Mouse (Mus musculus) NIH3T3 (cell line): ENCODE measurements around the gene Sirt7.
"Not testable (repeated sequence)": the region's sequence is repeated elsewhere in the genome, so short reads cannot be mapped to it uniquely, and the experiment has no call there.

ENCODE experiments used
- DNase-seq: peaks from one replicate; pipeline ENCODE4 v3.0.0-alpha.2; 2012; ENCODE audit warnings: low read depth

Sirt7 gene

DNA sequence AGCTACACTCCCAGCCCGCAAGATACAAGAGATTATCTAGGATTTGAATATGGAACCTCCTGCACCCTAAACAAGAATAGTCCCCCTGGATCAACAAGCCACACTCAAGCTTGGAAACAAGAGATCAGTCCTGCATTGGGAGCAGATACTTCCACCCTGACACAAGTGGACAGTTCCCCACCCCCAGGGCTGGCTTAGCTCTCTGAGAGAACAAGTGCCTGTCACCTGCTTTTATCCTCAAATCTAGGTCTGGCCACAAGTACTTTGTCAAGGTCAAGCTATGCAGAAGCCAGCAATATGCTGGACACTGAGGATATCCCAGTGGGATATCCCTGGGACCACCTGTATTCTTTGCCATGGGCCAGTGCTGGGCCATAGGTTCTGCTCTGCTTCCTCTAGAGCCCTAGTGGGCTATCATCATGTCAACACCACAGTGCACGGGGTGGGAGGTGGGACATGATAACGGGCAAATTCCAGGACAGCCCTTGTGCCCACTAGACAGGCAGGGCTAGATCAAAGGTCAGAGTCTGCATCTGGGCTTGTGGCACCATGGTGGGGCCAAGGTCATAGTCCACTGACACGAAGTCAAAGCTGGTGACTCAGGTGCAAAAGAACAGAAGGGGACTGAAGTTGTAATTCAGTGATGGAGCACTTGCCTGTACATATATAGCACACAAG lies 8.3 kb downstream of the Sirt7 start:
- DNase-seq = no peak

DNA sequence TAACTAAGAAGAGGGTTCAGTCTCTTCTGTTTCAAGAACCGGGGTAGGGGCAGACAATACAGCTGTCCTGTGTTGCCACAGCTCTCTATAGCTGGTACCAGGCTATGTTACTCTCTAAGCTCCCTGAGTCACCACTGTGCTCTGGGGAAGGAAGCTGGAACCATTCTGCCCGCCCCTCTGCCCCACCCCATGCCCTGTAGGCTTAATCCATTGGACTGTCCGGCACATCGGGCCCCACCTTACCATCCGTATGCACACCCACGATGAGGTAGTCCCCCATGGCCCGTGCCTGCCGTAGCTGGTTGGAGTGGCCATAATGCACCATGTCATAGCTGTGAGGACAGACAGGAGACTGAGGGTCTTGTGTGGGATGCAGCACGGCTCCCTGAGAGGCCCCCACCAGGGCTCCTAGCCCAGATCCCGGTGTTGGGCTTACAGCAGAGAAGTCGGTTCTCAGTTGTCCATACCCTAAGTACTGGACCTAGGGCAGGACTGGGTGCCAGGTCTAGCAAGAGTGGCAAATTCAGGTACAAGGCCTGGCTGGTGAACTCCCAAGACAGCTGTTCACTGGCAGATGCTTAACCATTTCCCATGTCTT lies 9.3 kb downstream of the Sirt7 start:
- DNase-seq = no peak

DNA sequence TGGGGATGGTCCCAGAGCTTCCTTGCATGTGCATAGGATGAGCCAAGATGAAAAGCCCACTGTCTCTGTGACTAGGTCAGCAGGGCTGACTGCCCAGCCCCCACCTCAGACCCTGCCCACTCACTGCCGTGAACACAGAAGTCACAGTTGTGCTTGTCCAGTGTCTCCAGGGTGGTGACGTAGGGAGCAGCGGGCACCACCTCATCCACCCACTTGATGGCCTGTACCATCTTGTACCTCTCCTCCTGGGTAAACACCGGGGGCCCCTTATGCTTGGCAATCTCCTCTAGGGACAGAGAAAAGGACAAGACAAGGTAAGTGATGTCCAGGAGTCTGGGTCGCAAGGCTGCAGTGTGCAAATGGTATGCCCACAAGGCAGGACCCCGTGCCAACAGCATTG lies 9.9 kb downstream of the Sirt7 start:
- no peak for DNase-seq

DNA sequence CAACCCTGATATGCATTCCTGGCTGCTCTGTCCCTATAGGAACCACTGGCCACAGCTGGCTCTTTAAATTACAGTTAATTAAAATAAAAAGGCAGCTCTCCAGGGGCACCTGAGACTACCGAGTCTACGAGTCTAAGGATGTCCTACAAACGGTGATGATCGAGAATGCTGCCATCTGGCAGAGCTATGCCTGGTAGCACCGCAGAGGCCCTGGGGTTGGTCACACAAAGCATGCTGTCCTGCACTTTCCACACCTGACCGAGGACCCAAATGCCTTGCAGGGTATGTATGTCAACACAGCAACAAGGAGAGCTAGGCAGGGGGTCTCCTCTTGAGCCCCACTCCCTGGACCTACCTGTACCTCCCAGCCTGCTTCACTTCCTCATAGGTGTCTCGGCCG lies 11.1 kb downstream of the Sirt7 start:
- no peak for DNase-seq

DNA sequence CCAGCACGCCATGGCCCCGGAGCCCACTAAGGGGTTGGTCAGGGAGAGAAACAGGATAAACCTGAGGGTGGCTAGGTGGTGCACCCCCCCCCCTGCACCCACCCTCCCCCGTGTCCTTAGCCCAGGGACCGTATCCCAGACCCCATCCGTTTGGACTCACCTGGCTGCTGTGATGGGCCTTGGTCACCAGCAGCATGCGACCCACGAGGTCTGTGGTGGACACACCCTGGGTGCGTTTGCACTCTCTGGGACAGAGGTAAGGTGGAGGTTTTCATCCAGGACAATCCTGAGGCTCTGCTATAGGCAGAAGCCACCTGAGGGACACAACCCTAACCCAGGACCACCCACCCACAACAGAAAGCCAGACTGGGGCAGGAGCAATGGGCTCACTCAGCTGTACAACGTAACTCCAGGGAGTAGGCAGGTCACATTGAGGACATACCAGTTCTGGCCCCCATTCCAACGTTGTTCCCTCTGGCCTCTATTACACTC lies 11.5 kb downstream of the Sirt7 start:
- no peak for DNase-seq

DNA sequence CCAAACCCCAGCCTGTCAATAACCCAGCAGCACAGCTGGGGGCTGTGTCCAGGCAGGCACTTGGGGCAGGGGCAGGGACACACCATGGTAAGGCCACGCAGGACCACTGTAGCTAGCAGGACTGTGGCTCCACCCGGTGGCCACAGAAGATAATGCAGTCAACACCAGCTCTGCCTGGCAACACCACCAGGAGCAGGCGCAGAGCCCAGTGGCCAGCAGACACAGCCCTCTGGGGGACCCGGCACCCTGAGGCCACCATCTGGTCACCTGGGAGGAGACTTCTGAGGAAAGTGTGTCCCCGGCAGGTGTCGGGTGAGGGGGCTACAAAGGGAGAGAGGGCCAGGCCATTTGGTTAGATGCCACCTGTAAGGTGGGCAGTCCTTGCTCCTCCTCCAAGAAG lies 12.3 kb downstream of the Sirt7 start:
- DNase-seq = peak; percentile 85

DNA sequence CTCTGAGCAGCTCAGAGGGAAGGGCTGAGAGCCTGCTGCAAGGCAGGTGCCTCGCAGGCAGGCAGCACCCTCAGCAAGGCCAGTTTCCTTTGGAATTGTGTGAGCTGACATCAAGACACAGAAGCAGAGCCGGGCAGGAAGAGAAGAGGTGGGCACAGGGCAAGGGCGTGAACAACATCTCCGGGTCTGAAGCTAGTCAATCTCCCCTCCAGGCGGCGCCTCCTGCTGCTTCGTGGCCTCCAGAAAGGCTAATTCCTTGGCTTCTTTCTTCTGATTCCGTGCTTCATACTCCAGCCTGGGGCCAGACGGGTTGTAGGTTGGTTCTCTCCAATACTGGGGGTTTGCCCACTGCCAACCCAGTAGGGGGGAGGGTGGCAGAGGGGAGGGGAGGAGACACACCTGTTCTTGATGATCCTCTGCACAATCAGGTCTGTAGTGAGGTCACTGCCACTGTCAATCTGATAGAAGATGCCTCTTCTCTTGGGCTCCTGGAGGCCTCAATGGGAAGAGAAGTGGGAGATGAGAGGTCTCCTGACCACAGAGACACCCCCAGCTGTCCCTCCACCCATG lies 14.5 kb downstream of the Sirt7 start:
- DNase-seq = no peak

DNA sequence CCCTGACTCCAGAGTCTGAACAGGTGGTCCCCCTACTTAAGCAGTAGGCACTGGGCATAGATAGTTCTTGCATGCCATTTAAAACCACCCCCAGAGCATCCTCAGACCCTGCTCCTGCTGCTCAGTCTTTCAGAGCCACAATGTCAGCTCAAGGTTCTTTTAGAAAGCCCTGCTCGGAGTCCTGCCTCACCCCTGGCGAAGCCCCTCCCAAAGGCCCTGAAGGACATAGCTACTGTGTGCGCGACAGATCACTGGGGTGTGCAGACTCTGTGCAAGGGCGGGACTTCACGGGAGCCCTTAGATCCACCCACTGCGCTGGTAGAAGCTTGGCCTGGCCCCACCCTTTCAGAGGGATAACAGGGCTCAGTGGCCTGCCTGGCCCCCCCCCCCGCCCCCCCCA lies 15.8 kb downstream of the Sirt7 start:
- no peak for DNase-seq

DNA sequence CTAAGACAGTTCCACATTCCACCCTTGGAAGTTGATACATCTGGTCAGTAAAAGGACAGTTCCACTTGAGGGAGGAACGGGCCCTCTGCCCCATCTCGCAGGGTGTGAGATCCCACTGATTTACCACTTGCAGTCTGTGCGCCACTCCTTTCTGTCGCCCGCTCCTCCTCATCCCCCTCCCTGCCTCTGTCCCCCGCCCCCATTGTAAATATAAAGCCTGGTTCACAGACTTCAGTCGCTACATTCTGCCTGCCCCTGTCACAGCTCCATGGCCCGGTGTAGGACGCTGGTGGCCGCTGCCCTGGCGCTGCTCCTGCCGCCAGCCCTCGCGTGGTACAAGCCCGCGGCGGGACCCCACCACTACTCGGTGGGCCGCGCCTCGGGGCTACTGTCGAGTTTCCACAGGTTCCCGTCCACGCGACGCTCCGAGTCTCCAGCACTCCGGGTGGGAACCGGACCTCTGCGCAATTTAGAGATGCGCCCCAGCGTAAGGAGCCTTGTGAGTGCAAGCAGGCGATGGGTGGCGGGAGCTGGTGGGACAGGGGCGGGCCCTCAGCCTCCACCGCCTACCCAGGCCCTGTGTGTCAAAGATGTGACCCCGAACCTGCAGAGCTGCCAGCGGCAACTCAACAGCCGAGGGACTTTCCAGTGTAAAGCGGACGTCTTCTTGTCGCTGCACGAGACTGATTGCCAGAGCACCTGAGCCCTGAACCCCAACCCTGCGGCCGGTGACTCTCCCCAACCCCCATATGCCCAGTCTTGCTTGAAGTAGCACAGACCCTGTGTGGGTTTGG lies 16.6 kb downstream of the Sirt7 start, which contains the start of gene Npb:
TSS of gene Npb (plus strand) at position 237 of the 794 bp plus-strand sequence.
- no peak for DNase-seq

DNA sequence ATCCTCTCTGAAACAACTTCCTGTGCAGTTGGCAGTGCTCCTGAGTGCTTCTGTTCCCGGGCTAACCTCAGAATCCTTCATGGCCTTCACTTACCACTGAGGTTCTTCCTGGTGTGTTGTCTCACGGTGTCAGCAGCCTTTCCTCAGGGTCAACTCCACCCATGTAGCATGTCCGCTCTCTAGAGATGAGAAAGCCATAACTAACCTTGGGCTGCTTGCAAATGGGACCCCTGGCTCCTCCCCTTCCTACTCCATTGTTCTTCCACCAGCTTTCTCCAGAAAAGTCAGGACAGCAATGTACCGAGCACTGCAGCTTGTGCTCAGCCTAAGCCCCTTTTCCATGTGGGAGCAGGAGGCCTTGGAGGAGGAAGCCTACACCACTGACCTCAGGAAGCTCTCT lies 18.3 kb downstream of the Sirt7 start:
- DNase-seq = no peak

DNA sequence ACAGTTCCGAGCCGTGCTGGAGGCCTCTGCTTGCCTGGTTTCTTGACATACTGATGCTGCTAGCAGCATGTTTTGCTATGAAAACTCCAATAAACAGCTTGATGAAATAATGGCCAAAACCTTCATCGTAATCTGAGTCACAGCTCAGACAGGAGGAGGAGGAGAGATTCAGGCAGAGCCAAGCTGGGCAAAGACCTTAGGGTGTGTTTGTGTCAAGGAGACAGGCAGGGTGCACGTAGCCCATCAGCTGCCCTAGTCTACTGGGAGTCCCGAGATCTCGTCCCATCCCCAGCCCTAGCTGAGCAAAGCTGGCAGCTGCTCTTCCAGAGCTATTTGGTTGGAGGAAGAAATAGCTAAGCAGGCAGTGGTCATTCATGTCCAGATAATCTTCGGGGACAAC lies 19.4 kb downstream of the Sirt7 start:
- DNase-seq = no peak

DNA sequence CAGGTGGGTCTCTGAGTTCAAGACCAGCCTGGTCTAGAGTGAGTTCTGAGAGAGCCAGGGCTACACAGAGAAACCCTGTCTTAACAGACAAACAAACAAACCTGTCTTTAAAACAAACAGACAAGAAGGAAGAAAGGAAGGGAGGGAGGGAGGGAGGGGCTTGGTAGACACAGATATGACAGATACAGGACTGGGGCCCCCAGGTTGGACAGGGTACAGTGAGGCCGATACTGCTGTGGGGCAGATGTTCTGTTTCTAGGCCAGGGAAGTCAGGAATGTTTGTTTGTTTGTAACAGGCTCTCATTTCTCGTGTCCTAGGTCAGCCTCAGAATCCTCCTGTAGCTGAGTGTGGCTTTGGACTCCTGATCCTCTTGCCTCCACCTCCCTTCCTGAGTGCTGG lies 21.5 kb downstream of the Sirt7 start:
- no peak for DNase-seq

DNA sequence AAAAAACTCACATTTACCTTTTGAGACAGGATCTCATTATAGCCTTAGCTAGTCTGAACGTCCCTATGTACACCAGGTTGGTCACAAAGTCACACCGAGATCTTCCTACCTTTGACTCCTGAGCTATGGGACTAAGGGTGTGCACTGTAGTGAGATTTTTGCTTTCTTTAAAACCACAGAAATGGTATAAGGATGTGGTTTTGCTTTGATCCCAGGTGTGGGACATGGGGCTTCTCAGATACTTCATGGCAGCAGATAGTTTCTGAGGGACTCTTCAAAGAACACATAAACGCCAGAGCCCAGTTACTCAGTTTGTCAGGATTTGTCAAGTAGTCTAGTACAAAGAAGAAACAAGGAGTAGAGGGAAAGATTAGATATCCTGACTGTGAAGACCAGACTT lies 24.3 kb downstream of the Sirt7 start:
- DNase-seq = no peak

DNA sequence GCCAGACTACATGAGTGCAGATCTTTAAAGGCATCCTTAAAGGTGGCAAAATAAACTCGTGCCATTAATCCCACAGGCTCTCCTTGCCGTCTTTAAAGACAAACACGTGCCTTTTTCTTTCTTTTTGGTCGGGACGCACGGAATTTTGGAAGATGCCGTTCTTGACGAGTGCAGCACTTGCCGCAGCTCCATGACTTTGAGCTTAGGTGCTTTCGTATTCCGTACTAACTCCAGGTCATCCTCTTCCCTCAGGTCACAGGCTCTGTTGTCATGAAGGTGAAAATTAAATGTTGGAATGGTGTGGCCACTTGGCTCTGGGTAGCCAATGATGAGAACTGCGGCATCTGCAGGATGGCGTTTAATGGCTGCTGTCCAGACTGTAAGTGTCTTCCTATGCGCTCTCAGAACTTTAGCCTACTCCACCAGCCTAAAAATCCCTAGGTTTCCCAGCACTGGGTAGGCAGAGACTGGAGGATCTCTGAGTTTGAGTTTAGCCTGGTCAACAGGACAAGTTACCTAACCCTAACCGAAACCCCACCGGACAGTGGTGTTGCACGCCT lies 26.0 kb downstream of the Sirt7 start:
- DNase-seq = no peak

DNA sequence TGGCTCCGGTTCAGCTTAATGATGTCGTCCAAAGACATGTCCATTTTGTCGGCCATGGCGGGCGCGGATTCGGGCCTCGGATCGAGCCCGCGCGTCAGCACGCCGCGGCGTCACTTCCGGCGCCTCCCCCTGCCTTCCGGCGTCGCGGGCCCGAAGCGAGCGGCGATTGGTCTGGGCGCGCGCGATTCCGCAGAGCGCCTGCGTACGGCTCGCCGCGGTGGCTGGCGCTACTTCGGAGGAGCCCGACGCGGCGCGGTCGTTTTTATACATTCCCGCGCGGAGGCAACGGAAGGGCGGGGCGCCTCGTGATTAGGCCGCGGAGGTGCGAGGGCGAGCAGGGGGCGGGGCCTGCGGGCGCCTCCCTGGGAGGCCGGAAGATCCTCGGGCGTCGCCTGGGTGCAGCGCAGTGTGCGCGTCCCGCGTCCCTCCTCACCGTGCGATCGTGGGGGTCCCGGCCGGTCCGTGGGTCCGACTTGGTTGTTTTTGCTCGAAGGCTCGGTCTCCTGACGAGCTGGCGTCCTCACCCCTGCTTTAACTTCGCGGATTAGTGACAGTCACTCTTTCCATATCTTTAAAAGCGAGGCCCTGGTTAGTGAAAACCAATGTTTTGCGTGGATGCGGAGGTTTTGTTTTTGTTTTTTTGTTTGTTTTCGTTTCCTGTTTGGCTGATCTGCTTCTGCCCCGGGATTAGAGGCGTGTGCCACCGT lies 26.6 kb downstream of the Sirt7 start, which contains the start of the genes Alyref and Anapc11:
TSS of gene Alyref (minus strand) at position 83 of the 707 bp plus-strand sequence.
TSS of gene Anapc11 (plus strand) at position 139 of the 707 bp plus-strand sequence.
- peak; percentile 98 for DNase-seq

DNA sequence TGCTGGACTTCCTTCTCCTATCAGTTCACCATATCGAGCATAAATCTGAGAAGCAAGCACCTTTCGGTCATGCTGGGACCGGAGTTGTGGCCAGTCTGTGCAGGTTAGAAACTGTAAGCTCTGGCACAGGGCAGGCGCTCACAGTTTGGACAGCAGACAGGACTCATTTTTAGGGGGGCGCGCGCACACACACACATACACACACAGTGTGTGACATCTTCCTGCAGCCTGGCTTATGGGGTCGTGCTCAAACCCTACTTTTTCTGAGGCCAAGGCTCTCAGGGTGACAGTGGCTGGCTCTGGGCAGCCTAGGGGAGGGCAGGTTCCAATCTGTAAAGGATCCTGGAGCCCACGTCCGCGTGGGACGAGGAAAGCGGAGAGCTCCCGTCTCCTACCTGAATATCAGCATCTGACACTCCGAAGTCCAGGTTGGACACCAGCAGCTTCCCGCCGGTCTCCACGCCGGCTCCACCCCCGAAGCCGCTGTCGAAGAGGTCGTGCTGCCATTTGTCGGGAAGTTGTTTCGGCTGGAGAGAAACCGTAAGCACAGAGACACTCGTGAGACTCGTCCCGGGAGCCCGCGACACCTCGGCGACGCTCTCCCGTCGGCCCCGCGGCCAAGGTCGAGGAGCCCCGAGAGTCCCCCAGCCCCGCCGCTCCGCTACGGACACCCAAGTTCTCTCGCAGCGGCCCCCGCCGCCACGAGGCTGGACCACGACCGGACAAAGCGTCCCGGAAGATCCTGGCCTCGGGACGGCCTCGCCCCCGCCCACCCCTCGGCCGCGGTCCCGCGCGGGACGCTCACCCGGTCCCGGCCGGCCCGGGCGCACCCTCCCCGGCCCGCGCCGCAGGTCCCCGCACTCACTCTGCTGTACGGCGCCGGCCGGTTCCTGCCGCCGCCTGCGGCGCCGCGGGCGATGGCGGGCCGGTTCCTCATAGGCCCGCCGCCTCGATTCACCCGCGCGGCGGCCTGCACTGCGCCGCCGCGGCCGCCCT lies 27.5 kb downstream of the Sirt7 start:
- peak; percentile 34 for DNase-seq

DNA sequence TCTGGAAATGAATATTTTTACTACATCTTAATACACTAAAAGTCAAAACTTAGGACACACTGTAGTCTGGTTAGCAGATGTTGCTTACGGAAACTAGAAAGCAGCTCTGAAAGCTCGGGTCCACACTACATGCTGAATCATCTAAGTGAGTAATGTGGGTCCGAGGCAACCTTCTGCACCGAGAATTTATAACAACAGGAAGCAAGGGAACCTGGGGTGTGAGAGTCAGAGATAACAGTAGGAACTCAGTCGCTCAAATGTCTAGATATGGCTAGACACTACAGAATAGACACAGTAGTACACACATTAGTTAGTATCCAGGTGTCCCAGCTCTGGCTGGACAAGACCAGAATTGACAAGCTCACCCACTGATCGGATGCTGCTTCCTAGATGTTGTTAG lies 36.5 kb downstream of the Sirt7 start:
- no peak for DNase-seq

DNA sequence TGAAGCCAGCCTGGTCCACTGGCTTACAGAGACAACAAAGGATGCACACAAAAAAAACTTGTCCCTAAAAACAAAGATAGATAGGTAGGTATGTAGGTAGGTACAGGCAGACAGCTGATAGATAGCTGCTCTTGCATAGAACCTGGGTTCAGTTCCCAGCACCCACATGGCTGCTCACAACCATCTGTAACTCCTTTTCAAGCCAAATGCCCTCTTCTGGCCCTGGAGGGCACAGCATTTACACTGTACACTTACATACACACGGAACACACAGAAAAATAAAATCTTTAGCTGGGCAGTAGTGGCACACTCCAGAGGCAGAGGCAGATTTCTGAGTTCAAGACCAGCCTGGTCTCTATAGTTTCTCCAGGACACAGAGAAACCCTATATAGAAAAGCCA lies 41.1 kb downstream of the Sirt7 start:
- DNase-seq = no peak

DNA sequence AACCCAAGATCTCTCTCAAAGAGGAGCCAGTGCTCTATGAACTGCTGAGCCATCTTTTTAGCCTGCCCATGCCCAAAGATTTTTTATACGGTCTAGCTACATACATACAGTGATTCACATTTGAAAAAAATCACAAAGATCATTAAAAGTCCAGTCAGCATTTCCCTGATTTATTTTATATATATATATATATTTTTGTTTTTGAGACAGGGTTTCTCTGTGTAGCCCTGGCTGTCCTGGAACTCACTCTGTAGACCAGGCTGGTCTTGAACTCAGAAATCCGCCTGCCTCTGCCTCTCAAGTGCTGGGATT lies 42.1 kb downstream of the Sirt7 start:
- not testable (repeated sequence) for DNase-seq

DNA sequence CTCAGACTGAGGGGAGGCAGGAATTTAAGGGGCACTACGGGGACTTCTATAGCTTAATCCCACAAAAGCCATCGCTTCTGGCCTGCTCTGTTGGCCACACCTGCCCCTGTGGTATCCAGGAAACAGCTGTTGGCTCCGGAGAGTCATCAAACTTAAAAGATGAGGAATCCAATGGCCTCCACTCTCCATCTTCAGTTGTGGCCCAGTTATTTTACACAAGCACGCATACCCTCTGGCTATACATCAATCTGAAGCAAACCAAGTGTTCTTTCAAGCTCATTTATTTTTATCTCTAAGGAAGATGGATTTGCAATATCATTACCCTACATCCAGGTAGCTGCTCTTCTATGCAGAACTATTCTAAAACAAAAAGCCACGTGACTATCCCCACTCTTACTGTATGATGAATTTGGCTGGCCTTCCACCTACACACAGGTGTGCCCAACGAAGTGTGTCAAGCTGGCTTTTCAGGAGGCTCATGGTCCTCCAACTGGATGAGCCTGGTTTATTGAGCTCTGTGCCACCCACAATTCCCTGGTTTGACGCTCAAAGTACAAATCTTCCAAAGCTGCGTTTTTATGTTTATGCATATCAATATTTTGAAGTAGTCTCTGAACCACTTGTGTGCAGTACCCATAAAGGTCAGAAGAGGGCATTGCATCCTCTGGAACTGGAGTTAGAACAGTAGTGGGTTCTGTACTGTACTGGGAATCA lies 42.6 kb downstream of the Sirt7 start:
- peak; percentile 57 for DNase-seq
